8 mouse cellular contexts compared by ENCODE assay signal in the genomic region with DNA sequence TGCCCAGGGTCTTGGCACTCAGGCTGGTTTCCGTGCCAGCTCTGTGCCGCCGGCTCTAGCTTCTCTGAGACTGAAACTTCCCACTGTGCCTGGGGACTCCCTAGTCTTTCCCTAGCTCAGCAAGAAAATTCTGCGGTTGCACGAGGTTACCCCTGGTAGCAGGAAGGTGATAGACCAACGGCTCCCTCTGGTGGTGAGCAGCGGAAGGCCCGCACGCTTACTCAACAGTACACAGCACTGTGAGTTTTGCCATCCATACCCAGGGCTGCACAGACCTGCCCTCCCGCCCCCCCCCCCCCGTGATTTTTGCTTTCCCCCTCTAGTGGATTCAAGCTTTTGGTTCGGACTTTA. TPM values are rescaled to one million over a fixed set of nuclear protein-coding genes. Genes with fewer than 3 reads are reported as not detected.
A peak's percentile ranks its signal among the peaks of the same experiment; 100 is the strongest.
DNase-seq lines count a peak whose midpoint lies in the region; ATAC-seq and TF ChIP-seq lines count a peak whose summit lies in the region.

No protein-coding gene starts in this region.

- TF ChIP-seq RAD21 in CH12.LX (IDR thresholded peaks at IDR 0.05; ENCODE audit: low read depth, low read length): peak; percentile 96

- no peaks in the 10 kb centered on the region for H3K9me3 ChIP-seq in CH12.LX (replicated peaks; ENCODE audit: low read length)
- H3K9me3 ChIP-seq in forebrain, embryonic 14.5 days (replicated peaks; ENCODE audit: control insufficient read depth, low read length): no peaks in the 10 kb centered on the region
- H3K9me3 ChIP-seq in neural tube, embryonic 14.5 days (ENCODE audit: control insufficient read depth, low read length): no peaks in the 10 kb centered on the region

- in situ Hi-C loops in CH12.LX (cut with MboI; ENCODE audit: low pct_ligation_motif_present, low pct_unique_long_range_greater_than_20kb, low sequenced_read_pairs): loop anchor here (5.0 kb wide), 1 partner anchor 36 kb away; no protein-coding TSS in a partner anchor

- H3K4me1 ChIP-seq in CH12.LX (ENCODE audit: control insufficient read depth in 1 of 2, insufficient read depth in 2 of 2): peaks cover 34 to 71% of the 10 kb centered on the region in 2 experiments
- H3K4me1 ChIP-seq in forebrain, embryonic 14.5 days (ENCODE audit: control insufficient read depth, insufficient read depth, low read length): peaks cover 12% of the 10 kb centered on the region
- H3K4me1 ChIP-seq in neural tube, embryonic 14.5 days (ENCODE audit: control insufficient read depth, insufficient read depth, low read length): peaks cover 16% of the 10 kb centered on the region

- dilution Hi-C loops in CH12.LX (cut with MboI; ENCODE audit: extremely low pct_ligation_motif_present, extremely low pct_unique_long_range_greater_than_20kb, low sequenced_read_pairs): no loop called here

- H3K36me3 ChIP-seq in CH12.LX (replicated peaks in 1 of 2; ENCODE audit: control insufficient read depth in 1 of 2, insufficient read depth in 1 of 2, low read length in 1 of 2): peaks cover 0 to 8% of the 10 kb centered on the region in 2 experiments
- no peaks in the 10 kb centered on the region for H3K36me3 ChIP-seq in forebrain, embryonic 14.5 days (ENCODE audit: control insufficient read depth, insufficient read depth, low read length)
- no peaks in the 10 kb centered on the region for H3K36me3 ChIP-seq in neural tube, embryonic 14.5 days (ENCODE audit: control insufficient read depth, insufficient read depth, low read length)

- no peaks in the 10 kb centered on the region for H3K79me2 ChIP-seq in CH12.LX (replicated peaks; ENCODE audit: control insufficient read depth, extremely low read depth, insufficient read depth, poor library complexity, severe bottlenecking)

- H3K4me3 ChIP-seq in CH12.LX (replicated peaks in 1 of 3; ENCODE audit: low read depth in 2 of 3, low read length in 2 of 3, poor library complexity in 1 of 3): no peak overlapping the region
- no peak overlapping the region for H3K4me3 ChIP-seq in forebrain, embryonic 14.5 days (ENCODE audit: low read depth, low read length)
- H3K4me3 ChIP-seq in neural tube, embryonic 14.5 days (ENCODE audit: low read depth, low read length): no peak overlapping the region

- intact Hi-C loops in heart, postnatal 14 days (cut with DNase I): loop anchor here (1.0 to 2.0 kb wide), 3 partner anchors 14 to 32 kb away; partner anchors contain the start of genes Pxn and Rplp0

- TF ChIP-seq POLR2A in CH12.LX (IDR thresholded peaks at IDR 0.05; ENCODE audit: low read depth, low read length): peak; percentile 37; the same call in 1 of the 2 replicates

- H3K27me3 ChIP-seq in CH12.LX (replicated peaks): no peaks in the 10 kb centered on the region
- H3K27me3 ChIP-seq in forebrain, embryonic 14.5 days (replicated peaks; ENCODE audit: control insufficient read depth, insufficient read depth, low read length): no peaks in the 10 kb centered on the region
- no peaks in the 10 kb centered on the region for H3K27me3 ChIP-seq in neural tube, embryonic 14.5 days (ENCODE audit: control insufficient read depth, insufficient read depth, low read length)

- peak; percentile 93 for DNase-seq in CH12.LX (ENCODE audit: extremely low read depth)
- DNase-seq in c-Kit-positive CD71-positive TER-119-positive erythroid progenitor cells, embryonic 14.5 days (ENCODE audit: low spot score): peak; percentile 77
- peak; percentile 94 for DNase-seq in forebrain, embryonic 14.5 days (ENCODE audit: low spot score)
- peak; percentile 93 to 96 for DNase-seq in heart, postnatal 14 days
- DNase-seq in layer of hippocampus, adult 11-12 months (ENCODE audit: low spot score): peak; percentile 95
- DNase-seq in lung, adult 18-20 months: peak; percentile 92 to 94
- DNase-seq in testis, postnatal 10 days (ENCODE audit: low spot score): peak; percentile 97

- 0% methylated on average over 12 of the region's 12 CpGs for WGBS in forebrain, embryonic 14.5 days
- WGBS in neural tube, embryonic 14.5 days: 2% methylated on average over 12 of the region's 12 CpGs

- peak; percentile 62 to 97 for TF ChIP-seq CTCF in CH12.LX (conservative IDR thresholded peaks at IDR 0.05 in 1 of 2, IDR thresholded peaks at IDR 0.05 in 1 of 2; ENCODE audit: low read depth in 2 of 2, low read length in 2 of 2)

- TF ChIP-seq EP300 in CH12.LX (IDR thresholded peaks at IDR 0.05; ENCODE audit: low read length): peak; percentile 63

- no peak overlapping the region for H3K9ac ChIP-seq in CH12.LX (ENCODE audit: insufficient read depth, low read depth)
- H3K9ac ChIP-seq in forebrain, embryonic 14.5 days (ENCODE audit: low read length): no peak overlapping the region
- no peak overlapping the region for H3K9ac ChIP-seq in neural tube, embryonic 14.5 days (replicated peaks; ENCODE audit: low read depth, low read length)

- peak; percentile 91 for ATAC-seq in forebrain, embryonic 14.5 days
- ATAC-seq in neural tube, embryonic 14.5 days (ENCODE audit: low read depth): peak; percentile 88

- no peak overlapping the region for H3K27ac ChIP-seq in CH12.LX (ENCODE audit: insufficient read depth, low read depth)
- no peak overlapping the region for H3K27ac ChIP-seq in forebrain, embryonic 14.5 days (ENCODE audit: low read depth, low read length)
- H3K27ac ChIP-seq in neural tube, embryonic 14.5 days (ENCODE audit: low read depth, low read length): no peak overlapping the region

- H3K4me2 ChIP-seq in CH12.LX (ENCODE audit: insufficient read depth, low read depth, poor library complexity, severe bottlenecking): peak overlapping the region; percentile 54
- no peak overlapping the region for H3K4me2 ChIP-seq in forebrain, embryonic 14.5 days (ENCODE audit: low read length)
- no peak overlapping the region for H3K4me2 ChIP-seq in neural tube, embryonic 14.5 days (ENCODE audit: low read depth, low read length)

TF ChIP-seq in CH12.LX, 34 proteins besides CTCF, POLR2A, EP300 and RAD21 (continues in another document):
- TF ChIP-seq CHD2 (IDR thresholded peaks at IDR 0.05; ENCODE audit: low read length) (peak; percentile 64; the same call in 1 of the 2 replicates), ETS1 (conservative IDR thresholded peaks at IDR 0.05; ENCODE audit: low read depth, low read length) (peak; percentile 91), NELFE (IDR thresholded peaks at IDR 0.05; ENCODE audit: low read depth, low read length) (no peak; the same call in 1 of the 2 replicates), USF2 (conservative IDR thresholded peaks at IDR 0.05; ENCODE audit: low read depth, low read length) (no peak), HCFC1 (IDR thresholded peaks at IDR 0.05; ENCODE audit: low read depth, low read length) (no peak; the same call in 1 of the 2 replicates), JUND (conservative IDR thresholded peaks at IDR 0.05; ENCODE audit: low read depth, low read length) (no peak), MAZ (IDR thresholded peaks at IDR 0.05; ENCODE audit: low read depth, low read length) (peak; percentile 86; the same call in 1 of the 2 replicates), ZC3H11A (IDR thresholded peaks at IDR 0.05; ENCODE audit: low read depth, low read length) (peak; percentile 97), MAX (IDR thresholded peaks at IDR 0.05; ENCODE audit: low read length) (peak; percentile 84), GABPA (IDR thresholded peaks at IDR 0.05; ENCODE audit: insufficient replicate concordance, low read depth, low read length) (no peak), MYC (IDR thresholded peaks at IDR 0.05; ENCODE audit: low read depth, low read length) (peak; percentile 96), MAFK (IDR thresholded peaks at IDR 0.05; ENCODE audit: insufficient replicate concordance, low read length) (peak; percentile 98), POLR2AphosphoS2 (IDR thresholded peaks at IDR 0.05; ENCODE audit: low read depth, low read length) (no peak), E2F4 (IDR thresholded peaks at IDR 0.05; ENCODE audit: insufficient replicate concordance, low read depth, low read length) (no peak), CHD1 (IDR thresholded peaks at IDR 0.05; ENCODE audit: low read depth, low read length) (no peak), PAX5 (IDR thresholded peaks at IDR 0.05; ENCODE audit: low read length) (no peak), SMC3 (IDR thresholded peaks at IDR 0.05; ENCODE audit: low read depth, low read length) (peak; percentile 99), MXI1 (IDR thresholded peaks at IDR 0.05; ENCODE audit: low read depth, low read length) (0 out of 2 replicates have a peak, but pooled peaks have one; percentile 47), ZMIZ1 (IDR thresholded peaks at IDR 0.05; ENCODE audit: low read depth, low read length) (no peak)

RNA-seq across cellular contexts. Expression of gene Rplp0, which starts 20.6 kb away (rescaled TPM):
- total RNA-seq in CH12.LX (2012; rRNA removed) (5,037 and 5,581 TPM in 2 replicates), CH12.LX (2014; rRNA removed) (5,841 and 6,606 TPM in 2 replicates)
- 4,313 and 4,800 TPM in 2 replicates for polyA plus RNA-seq in CH12.LX (2012; ENCODE audit: insufficient read length, low read depth)
- polyA plus RNA-seq in forebrain, embryonic 14.5 days (2014; fragmentation: Nextera tagmentation; extraction: Ambion mirVana): 1,112 and 1,434 TPM in 2 replicates
- total RNA-seq in heart, postnatal 14 days (2021): 100 to 1,000 TPM; 645 to 715 TPM
- 903 and 934 TPM in 2 replicates for polyA plus RNA-seq in neural tube, embryonic 14.5 days (2014; fragmentation: Nextera tagmentation; extraction: Ambion mirVana)

RNA-seq across cellular contexts. Expression of gene Gcn1l1, which starts 26.4 kb away (rescaled TPM):
- total RNA-seq in CH12.LX (2012; rRNA removed) (81.9 and 88.7 TPM in 2 replicates), CH12.LX (2014; rRNA removed) (17.7 and 18.2 TPM in 2 replicates)
- polyA plus RNA-seq in CH12.LX (2012; ENCODE audit: insufficient read length, low read depth): 53.6 and 62.9 TPM in 2 replicates
- 29.2 and 41.2 TPM in 2 replicates for polyA plus RNA-seq in forebrain, embryonic 14.5 days (2014; fragmentation: Nextera tagmentation; extraction: Ambion mirVana)
- total RNA-seq in heart, postnatal 14 days (2021): 10 to 100 TPM; 45.1 to 46.6 TPM
- polyA plus RNA-seq in neural tube, embryonic 14.5 days (2014; fragmentation: Nextera tagmentation; extraction: Ambion mirVana): 41.9 and 45.2 TPM in 2 replicates

RNA-seq across cellular contexts. Expression of gene Pxn, which starts 32.2 kb away (rescaled TPM):
- total RNA-seq in CH12.LX (2012; rRNA removed): 21.1 and 22.6 TPM in 2 replicates
- 13.9 and 17.0 TPM in 2 replicates for total RNA-seq in CH12.LX (2014; rRNA removed)
- 30.0 and 43.4 TPM in 2 replicates for polyA plus RNA-seq in CH12.LX (2012; ENCODE audit: insufficient read length, low read depth)
- polyA plus RNA-seq in forebrain, embryonic 14.5 days (2014; fragmentation: Nextera tagmentation; extraction: Ambion mirVana): 7.5 and 9.8 TPM in 2 replicates
- total RNA-seq in heart, postnatal 14 days (2021): 10 to 100 TPM; 52.4 to 54.2 TPM
- polyA plus RNA-seq in neural tube, embryonic 14.5 days (2014; fragmentation: Nextera tagmentation; extraction: Ambion mirVana): 8.5 and 11.1 TPM in 2 replicates

RNA-seq across cellular contexts. Expression of gene Sirt4, which starts 54.1 kb away (rescaled TPM):
- total RNA-seq in CH12.LX (2012; rRNA removed): 16.7 and 18.0 TPM in 2 replicates
- total RNA-seq in CH12.LX (2014; rRNA removed): 8.2 and 10.0 TPM in 2 replicates
- 13.3 and 15.3 TPM in 2 replicates for polyA plus RNA-seq in CH12.LX (2012; ENCODE audit: insufficient read length, low read depth)
- polyA plus RNA-seq in forebrain, embryonic 14.5 days (2014; fragmentation: Nextera tagmentation; extraction: Ambion mirVana): 19.5 and 24.3 TPM in 2 replicates
- total RNA-seq in heart, postnatal 14 days (2021): 10 to 100 TPM; 17.9 to 18.7 TPM
- 26.0 and 32.6 TPM in 2 replicates for polyA plus RNA-seq in neural tube, embryonic 14.5 days (2014; fragmentation: Nextera tagmentation; extraction: Ambion mirVana)
